Mouse (Mus musculus) MEL (cell line): ENCODE measurements around the gene Wwc2. TPM values are rescaled to one million over a fixed set of nuclear protein-coding genes. Genes with fewer than 3 reads are reported as not detected.

Experiments
- DNase-seq: peaks from one replicate; pipeline ENCODE4 v3.0.0; 2011; ENCODE audit warnings: low read depth, low spot score
- H3K27ac ChIP-seq: 2 replicates; pipeline ENCODE4 v1.5.1; 2012; ENCODE audit warnings: low read depth, mild to moderate bottlenecking, control low read depth, low read length, moderate library complexity; ENCODE audit not compliant: control insufficient read depth
- H3K27me3 ChIP-seq, 2 experiments: fragments of 150-350 bp in 1 of 2; sonication (generic) in 1 of 2; 2 replicates each; pipeline ENCODE4 v1.6.1; 2012; ENCODE audit warnings: low read length in 2 of 2, mild to moderate bottlenecking in 2 of 2, improper control_type of control experiment in 1 of 2, moderate library complexity in 1 of 2; ENCODE audit not compliant: insufficient read depth in 2 of 2, control insufficient read depth in 1 of 2
- H3K36me3 ChIP-seq, 2 experiments: 2 replicates each; pipeline ENCODE4 v1.6.1; 2012 to 2014; ENCODE audit warnings: low read length in 2 of 2, improper control_type of control experiment in 1 of 2, inconsistent platforms in 1 of 2, mild to moderate bottlenecking in 1 of 2; ENCODE audit not compliant: insufficient read depth in 2 of 2, control insufficient read depth in 1 of 2
- H3K4me1 ChIP-seq, 2 experiments: fragments of 150-350 bp in 1 of 2; sonication (generic) in 1 of 2; 2 replicates each; pipeline ENCODE4 v1.6.1; 2012; ENCODE audit warnings: low read length in 2 of 2, improper control_type of control experiment in 1 of 2, mild to moderate bottlenecking in 1 of 2; ENCODE audit not compliant: insufficient read depth in 2 of 2, control insufficient read depth in 1 of 2
- H3K4me3 ChIP-seq, 2 experiments: fragments of 150-350 bp in 1 of 2; sonication (generic) in 1 of 2; 2 replicates each; pipeline ENCODE4 v1.5.1; 2012; ENCODE audit warnings: low read depth in 2 of 2, low read length in 2 of 2, mild to moderate bottlenecking in 2 of 2, moderate library complexity in 2 of 2, control low read depth in 1 of 2, improper control_type of control experiment in 1 of 2; ENCODE audit not compliant: control insufficient read depth in 1 of 2, insufficient read depth in 1 of 2
- H3K79me2 ChIP-seq: 2 replicates; pipeline ENCODE4 v1.6.1; 2012; ENCODE audit warnings: mild to moderate bottlenecking, low read length, moderate library complexity; ENCODE audit not compliant: control insufficient read depth, poor library complexity, insufficient read depth
- H3K9ac ChIP-seq: 2 replicates; pipeline ENCODE4 v1.6.1; 2012; ENCODE audit warnings: low read depth, mild to moderate bottlenecking, control low read depth, low read length, moderate library complexity; ENCODE audit not compliant: control insufficient read depth, poor library complexity, severe bottlenecking
- H3K9me3 ChIP-seq: fragments of 150-350 bp; sonication (generic); replicated peaks from 2 replicates; pipeline ENCODE4 v1.6.1; 2012; ENCODE audit warnings: mild to moderate bottlenecking, low read length, improper control_type of control experiment, moderate library complexity; ENCODE audit not compliant: insufficient read depth
- CHD1 ChIP-seq: IDR thresholded peaks from 2 replicates; pipeline ENCODE4 v1.6.1; 2012; ENCODE audit warnings: low read depth, mild to moderate bottlenecking, inconsistent platforms, low read length, improper control_type of control experiment
- EP300 ChIP-seq, 2 experiments: IDR thresholded peaks; 2 replicates each; pipeline ENCODE4 v1.6.1; 2011; ENCODE audit warnings: improper control_type of control experiment in 2 of 2, low read length in 2 of 2, low read depth in 1 of 2, mild to moderate bottlenecking in 1 of 2
- ETS1 ChIP-seq: IDR thresholded peaks from 2 replicates; pipeline ENCODE4 v1.6.1; 2012; ENCODE audit warnings: low read depth, mild to moderate bottlenecking, inconsistent platforms, low read length, improper control_type of control experiment, moderate library complexity
- GABPA ChIP-seq: IDR thresholded peaks from 2 replicates; pipeline ENCODE4 v1.6.1; 2012; ENCODE audit warnings: low read depth, mild to moderate bottlenecking, inconsistent platforms, low read length, improper control_type of control experiment, moderate library complexity
- HCFC1 ChIP-seq: IDR thresholded peaks from 2 replicates; pipeline ENCODE4 v1.6.1; 2012; ENCODE audit warnings: low read depth, mild to moderate bottlenecking, inconsistent platforms, low read length, improper control_type of control experiment, moderate library complexity
- MAFK ChIP-seq: IDR thresholded peaks from 2 replicates; pipeline ENCODE4 v1.6.1; 2011; ENCODE audit warnings: low read depth, mild to moderate bottlenecking, low read length, improper control_type of control experiment, borderline replicate concordance
- MEF2A ChIP-seq: IDR thresholded peaks from 2 replicates; pipeline ENCODE4 v1.6.1; 2014; ENCODE audit warnings: low read depth, mild to moderate bottlenecking, inconsistent platforms, low read length, improper control_type of control experiment; ENCODE audit not compliant: poor library complexity, insufficient replicate concordance, severe bottlenecking; ENCODE audit errors: extremely low read depth
- MYC ChIP-seq: IDR thresholded peaks from 2 replicates; pipeline ENCODE4 v1.6.1; 2011; ENCODE audit warnings: low read depth, mild to moderate bottlenecking, low read length, improper control_type of control experiment, moderate library complexity
- NELFE ChIP-seq: IDR thresholded peaks from 2 replicates; pipeline ENCODE4 v1.6.1; 2011; ENCODE audit warnings: low read depth, low read length, improper control_type of control experiment
- POLR2AphosphoS5 ChIP-seq: IDR thresholded peaks from 2 replicates; pipeline ENCODE4 v1.6.1; 2012; ENCODE audit warnings: low read depth, borderline replicate concordance, mild to moderate bottlenecking, inconsistent platforms, low read length, moderate library complexity, mixed read lengths
- SMC3 ChIP-seq: IDR thresholded peaks from 2 replicates; pipeline ENCODE4 v1.6.1; 2011; ENCODE audit warnings: low read depth, low read length, improper control_type of control experiment
- TBP ChIP-seq: IDR thresholded peaks from 2 replicates; pipeline ENCODE4 v1.8.0; 2011; ENCODE audit warnings: low read depth, low read length, improper control_type of control experiment
- TCF12 ChIP-seq: IDR thresholded peaks from 2 replicates; pipeline ENCODE4 v1.6.1; 2014; ENCODE audit warnings: low read depth, mild to moderate bottlenecking, inconsistent platforms, low read length, improper control_type of control experiment, moderate library complexity
- UBTF ChIP-seq: IDR thresholded peaks from 2 replicates; pipeline ENCODE4 v1.6.1; 2012; ENCODE audit warnings: low read depth, mild to moderate bottlenecking, inconsistent platforms, low read length, improper control_type of control experiment, moderate library complexity, borderline replicate concordance; ENCODE audit not compliant: insufficient read depth
- USF1 ChIP-seq: IDR thresholded peaks from 2 replicates; pipeline ENCODE4 v1.6.1; 2014; ENCODE audit warnings: low read depth, mild to moderate bottlenecking, inconsistent platforms, low read length, improper control_type of control experiment, moderate library complexity
- USF2 ChIP-seq, 2 experiments: IDR thresholded peaks; 2 replicates each; pipeline ENCODE4 v1.6.1; 2011 to 2012; ENCODE audit warnings: improper control_type of control experiment in 2 of 2, low read length in 2 of 2, borderline replicate concordance in 1 of 2, inconsistent platforms in 1 of 2, low read depth in 1 of 2, mild to moderate bottlenecking in 1 of 2; ENCODE audit not compliant: insufficient read depth in 1 of 2
- ZMIZ1 ChIP-seq: IDR thresholded peaks from 2 replicates; pipeline ENCODE4 v1.6.1; 2012; ENCODE audit warnings: low read depth, mild to moderate bottlenecking, inconsistent platforms, low read length, improper control_type of control experiment, moderate library complexity
- ZNF384 ChIP-seq: IDR thresholded peaks from 2 replicates; pipeline ENCODE4 v1.6.1; 2012; ENCODE audit warnings: low read depth, mild to moderate bottlenecking, inconsistent platforms, low read length, improper control_type of control experiment
- polyA plus RNA-seq, 2 experiments: library from polyadenylated mRNA; stranded (reverse) in 1 of 2; unstranded in 1 of 2; fragments of >175 nt in 1 of 2; fragments of >200 nt in 1 of 2; gene quantifications; 2 replicates each; pipeline versions ENCODE4 v1.2.1 to v1.2.4; 2012; ENCODE audit warnings: low replicate concordance in 2 of 2, low read depth in 1 of 2; ENCODE audit not compliant: insufficient read length in 2 of 2, insufficient read depth in 1 of 2, missing spikeins in 1 of 2
- total RNA-seq: library from RNA; depleted of rRNA; stranded (reverse); fragments of 300-350 nt; gene quantifications from 2 replicates; pipeline ENCODE4 v1.2.3, GENCODE M21; 2012

Gene Wwc2
- total and polyA plus RNA-seq, 3 experiments: 7.5 to 14.8 TPM; not detected in 1

GRCm38 (mm10) chr8:47832616-47833015 lies 158.1 kb downstream of the Wwc2 start:
- no peak for DNase-seq
- Histone ChIP-seq H3K9me3 (no peaks in the 10 kb centered on the region), H3K4me1 (peaks cover 5 to 13% of the 10 kb centered on the region in 2 experiments), H3K9ac (no peak overlapping the region), H3K79me2 (no peaks in the 10 kb centered on the region), H3K36me3 (peaks cover 0 to 5% of the 10 kb centered on the region in 2 experiments; a peak in 3 of 4 replicates)
- TF ChIP-seq ZNF384 (no peak), MEF2A (no peak), TCF12 (no peak), MYC (no peak), TBP (no peak), SMC3 (no peak), UBTF (no peak), USF2 (IDR thresholded peaks at IDR 0.05; ENCODE audit: borderline replicate concordance in 1 of 2, insufficient read depth in 1 of 2, low read depth in 1 of 2, low read length in 2 of 2) (no peak), POLR2AphosphoS5 (no peak), ETS1 (no peak), USF1 (no peak), CHD1 (no peak)
- TF ChIP-seq, all 39 proteins: peak for 0
- Histone ChIP-seq H3K4me3 (no peak overlapping the region), H3K27me3 (no peaks in the 10 kb centered on the region), H3K27ac (no peak overlapping the region)

- Histone ChIP-seq H3K79me2 (no peaks in the 10 kb centered on the region), H3K36me3 (no peaks in the 10 kb centered on the region; a peak in 1 of 4 replicates), H3K9me3 (no peaks in the 10 kb centered on the region), H3K4me3 (no peak overlapping the region), H3K9ac (no peak overlapping the region), H3K4me1 (no peaks in the 10 kb centered on the region), H3K27ac (no peak overlapping the region), H3K27me3 (no peaks in the 10 kb centered on the region)
- no peak for TF ChIP-seq MEF2A
- TF ChIP-seq MAFK: no peak
- no peak for TF ChIP-seq HCFC1
- TF ChIP-seq GABPA: no peak
- no peak for TF ChIP-seq NELFE
- TF ChIP-seq EP300 (IDR thresholded peaks at IDR 0.05; ENCODE audit: low read depth in 1 of 2, low read length in 2 of 2): no peak
- TF ChIP-seq ZMIZ1: no peak
- no peak for DNase-seq
Observed at GRCm38 (mm10) chr8:47826911-47827310, 163.8 kb downstream of the Wwc2 start.
